In genomic region chr1:118912929-118913328, GRCm38 (mm10) we compare ENCODE assay signal across 12 mouse cellular contexts.
DNase-seq lines count a peak whose midpoint lies in the region; ATAC-seq and TF ChIP-seq lines count a peak whose summit lies in the region.
"Had no signal": no experiment of that assay in that cellular context is flagged by ENCODE, and none has a peak within 500 bp of the region (broad histone marks: within the 10 kb centered on the region; RNA-seq: fewer than 3 reads in every experiment).

No protein-coding gene starts in this region.

- ATAC-seq in forebrain, embryonic 16.5 days, result peak; percentile 51
- ATAC-seq: intestine, postnatal 0 days had no signal

- TF ChIP-seq CTCF in layer of hippocampus, adult 2 months (conservative IDR thresholded peaks at IDR 0.05), result no peak

- no peak for DNase-seq in layer of hippocampus, adult 2 months (ENCODE audit: low spot score in 2 of 2)
- DNase-seq in layer of hippocampus, postnatal 14 days (ENCODE audit: low spot score in 2 of 2), result no peak
- peak; percentile 40 for DNase-seq in midbrain, embryonic 10.5 days (ENCODE audit: low spot score)
- peak; percentile 74 for DNase-seq in retina, postnatal 1 day
- no peak for DNase-seq in layer of hippocampus, adult 9-11 months
- no peak for DNase-seq in spleen, adult 18-20 months
- DNase-seq in Muller cell, postnatal 12 days (ENCODE audit: inconsistent ontology term), result no peak
- DNase-seq: cerebellum, adult 9-10 months; gastrocnemius, postnatal 10 days had no signal

- H3K27me3 ChIP-seq in forebrain, embryonic 16.5 days (replicated peaks; ENCODE audit: control insufficient read depth, insufficient read depth, low read length), result no peaks in the 10 kb centered on the region
- peaks cover 87% of the 10 kb centered on the region for H3K27me3 ChIP-seq in midbrain, embryonic 10.5 days (ENCODE audit: low read depth, poor library complexity, severe bottlenecking)

- no peaks in the 10 kb centered on the region for H3K36me3 ChIP-seq in forebrain, embryonic 16.5 days (ENCODE audit: control insufficient read depth, insufficient read depth)
- H3K36me3 ChIP-seq in midbrain, embryonic 10.5 days, result no peaks in the 10 kb centered on the region

- H3K4me3 ChIP-seq in layer of hippocampus, adult 2 months, result no peak overlapping the region
- peak overlapping the region; percentile 14; the same call in 1 of the 2 replicates for H3K4me3 ChIP-seq in forebrain, embryonic 16.5 days (replicated peaks; ENCODE audit: low read length)
- H3K4me3 ChIP-seq in midbrain, embryonic 10.5 days, result no peak overlapping the region

- 8% methylated on average over 6 of the region's 6 CpGs for WGBS in forebrain, embryonic 16.5 days
- 30% methylated on average over 6 of the region's 6 CpGs for WGBS in midbrain, embryonic 10.5 days

- peaks cover 58% of the 10 kb centered on the region for H3K4me1 ChIP-seq in forebrain, embryonic 16.5 days (replicated peaks; ENCODE audit: control insufficient read depth, insufficient read depth, low read length)
- peaks cover 88% of the 10 kb centered on the region for H3K4me1 ChIP-seq in midbrain, embryonic 10.5 days

- peak overlapping the region; percentile 37 for H3K4me2 ChIP-seq in forebrain, embryonic 16.5 days (ENCODE audit: low read length)
- H3K4me2 ChIP-seq: lung, embryonic 14.5 days had no signal

- peak overlapping the region; percentile 72; the same call in 1 of the 2 replicates for H3K27ac ChIP-seq in layer of hippocampus, adult 2 months
- peak overlapping the region; percentile 69 for H3K27ac ChIP-seq in forebrain, embryonic 16.5 days (ENCODE audit: low read length)
- peak overlapping the region; percentile 78 for H3K27ac ChIP-seq in midbrain, embryonic 10.5 days (replicated peaks)

- no peaks in the 10 kb centered on the region for H3K9me3 ChIP-seq in forebrain, embryonic 16.5 days (ENCODE audit: control insufficient read depth, low read length)
- no peaks in the 10 kb centered on the region for H3K9me3 ChIP-seq in midbrain, embryonic 10.5 days (replicated peaks)

- no peak overlapping the region; the same call in 1 of the 2 replicates for H3K9ac ChIP-seq in forebrain, embryonic 16.5 days (replicated peaks; ENCODE audit: low read depth, low read length)
- H3K9ac ChIP-seq: lung, embryonic 14.5 days had no signal

Comparison
In these comparisons a context has a peak if more than half of its experiments do, and no peak if none do; other contexts are left out.
1. DNase-seq: peak in midbrain, embryonic 10.5 days (single experiment) and retina, postnatal 1 day (single experiment); none in layer of hippocampus, adult 2 months (0 of 2), layer of hippocampus, postnatal 14 days (0 of 2), layer of hippocampus, adult 9-11 months (single experiment), spleen, adult 18-20 months (0 of 2) and Muller cell, postnatal 12 days (single experiment).
2. Peak in every context shown above with its lines, with median percentiles within 50 percentile points of each other: H3K27ac ChIP-seq.